Mouse (Mus musculus) midbrain, embryonic 11.5 days (tissue): ENCODE data around the gene Slc35a3. TPM values are rescaled to one million over a fixed set of nuclear protein-coding genes. Genes with fewer than 3 reads are reported as not detected.
A peak's percentile ranks its signal among the peaks of the same experiment; 100 is the strongest.

Experiments
- ATAC-seq: fragments of 200-750 bp; cut with Nextera tagmentation; 2 replicates; pipeline ENCODE4 v1.8.0; 2017; ENCODE audit warnings: moderate TSS enrichment, moderate library complexity; ENCODE audit not compliant: low FRiP score
- DNase-seq: peaks from one replicate; pipeline ENCODE4 v3.0.0; 2015; ENCODE audit warnings: low spot score; ENCODE audit errors: missing footprints
- H3K27ac ChIP-seq: fragments of 300-500 bp; sonication (generic); 2 replicates; pipeline ENCODE4 v1.5.1; 2014; ENCODE audit warnings: low read depth, low read length
- H3K27me3 ChIP-seq: fragments of 300-500 bp; sonication (generic); 2 replicates; pipeline ENCODE4 v1.6.1; 2014; ENCODE audit warnings: mild to moderate bottlenecking, low read length, moderate library complexity, mixed read lengths; ENCODE audit not compliant: control insufficient read depth, insufficient read depth
- H3K36me3 ChIP-seq: fragments of 300-500 bp; sonication (generic); 2 replicates; pipeline ENCODE4 v1.6.1; 2014; ENCODE audit warnings: mild to moderate bottlenecking, low read length, moderate library complexity, mixed read lengths; ENCODE audit not compliant: control insufficient read depth, insufficient read depth
- H3K4me1 ChIP-seq: fragments of 300-500 bp; sonication (generic); 2 replicates; pipeline ENCODE4 v1.6.1; 2014; ENCODE audit warnings: low read length; ENCODE audit not compliant: control insufficient read depth, insufficient read depth
- H3K4me2 ChIP-seq: fragments of 300-500 bp; sonication (generic); 2 replicates; pipeline ENCODE4 v1.6.1; 2014; ENCODE audit warnings: mild to moderate bottlenecking, moderate library complexity
- H3K4me3 ChIP-seq: fragments of 300-500 bp; sonication (generic); 2 replicates; pipeline ENCODE4 v1.5.1; 2014; ENCODE audit warnings: low read depth, low read length
- H3K9ac ChIP-seq: fragments of 300-500 bp; sonication (generic); 2 replicates; pipeline ENCODE4 v1.6.1; 2014; ENCODE audit warnings: low read length
- H3K9me3 ChIP-seq: fragments of 300-500 bp; sonication (generic); 2 replicates; pipeline ENCODE4 v1.6.1; 2016; ENCODE audit warnings: low read length; ENCODE audit not compliant: control insufficient read depth
- WGBS: fragments of 180-500 bp; shearing (Covaris S2); extraction: QIAGEN DNeasy Blood & Tissue Kit; methylation state at CpG from one replicate; pipeline ENCODE4 v1.1.7; 2014; 5-methylcytosine and 5-hydroxymethylcytosine counted together
- polyA plus RNA-seq: library from polyadenylated mRNA; unstranded; fragments of >200 nt; fragmentation: Nextera tagmentation; extraction: Ambion mirVana; gene quantifications from 2 replicates; pipeline ENCODE4 v1.2.1, GENCODE M21; 2014

Gene Slc35a3
- polyA plus RNA-seq, 1 experiment from 2014 or later: 8.2 TPM

DNA sequence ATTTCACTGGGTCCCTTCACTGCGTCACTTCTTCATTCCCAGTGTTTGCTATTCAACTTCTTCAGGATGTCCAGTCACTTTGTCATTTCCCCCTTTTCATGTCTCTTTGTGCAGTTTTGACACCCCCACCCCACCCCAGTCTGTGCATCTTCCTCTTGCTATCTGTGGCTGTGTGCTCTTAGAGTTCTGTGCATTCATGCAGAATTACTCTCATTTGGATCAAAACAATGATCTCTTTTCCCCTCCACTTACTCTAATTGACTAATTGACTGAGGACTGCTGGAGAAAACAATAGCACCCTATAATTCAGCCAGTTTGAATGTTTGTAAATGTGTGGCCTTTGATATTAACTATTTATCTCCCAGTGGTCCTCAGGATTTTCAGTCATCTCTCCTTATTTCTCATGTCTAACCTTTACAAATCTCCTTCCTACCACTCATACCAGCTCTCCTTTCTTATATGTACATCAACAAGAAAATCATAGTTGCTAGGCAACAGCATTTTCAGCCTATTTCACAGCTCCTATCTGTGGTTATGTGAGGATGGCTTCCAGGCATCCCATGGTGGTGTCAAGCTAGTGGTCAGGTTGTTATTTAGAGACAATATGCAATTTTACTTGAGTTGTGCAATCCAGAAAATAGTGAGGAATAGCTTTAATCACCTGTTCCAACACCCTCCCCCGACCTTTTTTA is 17.0 kb upstream of the Slc35a3 start:
- WGBS: 79% methylated on average over 2 of the region's 2 CpGs
- Histone ChIP-seq H3K9ac (no peak overlapping the region), H3K4me3 (no peak overlapping the region), H3K4me2 (no peak overlapping the region), H3K4me1 (no peaks in the 10 kb centered on the region), H3K36me3 (no peaks in the 10 kb centered on the region), H3K27me3 (no peaks in the 10 kb centered on the region), H3K9me3 (no peaks in the 10 kb centered on the region), H3K27ac (no peak overlapping the region)
- peak; percentile 75 for DNase-seq
- no peak for ATAC-seq

DNA sequence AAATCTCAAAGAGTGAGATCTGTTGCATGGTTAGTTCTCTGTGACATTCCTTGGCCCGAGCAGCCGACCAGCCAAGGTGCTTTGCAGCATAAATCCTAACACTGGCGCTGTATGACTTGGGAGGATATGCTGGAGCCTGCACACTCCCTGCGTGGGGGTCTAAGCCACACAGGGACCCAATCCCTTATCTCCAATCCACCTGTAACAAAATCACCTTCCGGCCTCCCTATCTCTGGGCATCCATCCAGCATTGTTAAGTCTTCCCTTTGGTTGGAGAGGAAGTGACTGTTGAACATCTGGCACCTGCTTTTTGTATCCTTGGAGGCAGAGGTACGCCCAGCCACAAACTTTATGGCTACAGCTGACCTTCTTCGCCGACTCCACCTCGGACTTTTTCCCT is 14.2 kb upstream of the Slc35a3 start:
- Histone ChIP-seq H3K9me3 (no peaks in the 10 kb centered on the region), H3K36me3 (no peaks in the 10 kb centered on the region), H3K27me3 (no peaks in the 10 kb centered on the region), H3K4me2 (no peak overlapping the region), H3K27ac (no peak overlapping the region), H3K9ac (no peak overlapping the region), H3K4me1 (no peaks in the 10 kb centered on the region), H3K4me3 (no peak overlapping the region)
- WGBS: 77% methylated on average over 9 of the region's 9 CpGs
- DNase-seq (no peak), ATAC-seq (no peak)

DNA sequence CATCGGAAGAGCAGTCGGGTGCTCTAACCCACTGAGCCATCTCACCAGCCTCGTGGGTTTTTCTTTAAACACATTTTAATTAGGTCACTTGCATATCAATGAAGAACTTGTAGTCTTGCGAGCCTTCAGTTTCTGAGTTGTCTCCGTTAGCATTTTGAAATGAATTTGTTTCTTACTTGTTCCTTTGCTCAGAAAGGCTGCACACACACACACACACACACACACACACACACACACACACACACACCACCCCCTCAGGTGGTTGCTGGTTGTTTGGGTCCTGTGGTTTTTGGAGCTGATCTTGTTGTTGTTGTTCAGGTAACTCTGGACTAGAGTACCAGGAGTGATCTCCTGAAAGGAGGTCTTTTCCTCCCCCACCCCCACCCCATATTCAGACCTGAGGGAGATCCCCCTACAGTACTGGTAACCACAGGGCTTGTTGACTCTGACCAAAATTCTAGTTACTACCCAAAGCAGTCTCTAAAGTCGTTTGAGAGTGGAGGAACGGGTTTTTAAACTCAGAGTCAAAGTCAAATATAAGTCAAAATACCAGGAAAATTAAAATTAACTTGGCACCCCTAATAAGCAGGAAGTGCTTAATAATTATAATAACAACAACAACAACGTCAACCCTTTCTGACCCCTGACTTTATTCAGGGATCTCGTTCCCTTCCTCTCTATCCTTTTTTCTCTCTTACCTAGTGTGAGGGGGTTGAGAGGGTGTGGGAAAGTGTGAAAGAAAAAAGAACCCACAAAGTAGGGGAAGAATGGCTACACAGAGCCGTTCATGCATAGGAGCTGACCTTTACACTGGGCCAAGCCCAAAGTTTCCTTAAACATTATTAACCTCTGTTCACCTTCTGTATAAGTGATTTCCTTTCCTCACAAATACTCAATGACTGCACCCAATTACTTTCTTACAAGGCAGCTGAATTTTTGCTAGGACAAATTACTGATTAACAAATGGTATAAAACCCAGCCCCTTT is 11.2 kb upstream of the Slc35a3 start:
- no peak for ATAC-seq
- Histone ChIP-seq H3K4me2 (no peak overlapping the region), H3K27ac (no peak overlapping the region), H3K36me3 (no peaks in the 10 kb centered on the region), H3K4me1 (no peaks in the 10 kb centered on the region), H3K9ac (no peak overlapping the region), H3K9me3 (no peaks in the 10 kb centered on the region), H3K4me3 (no peak overlapping the region), H3K27me3 (no peaks in the 10 kb centered on the region)
- DNase-seq: no peak
- WGBS: 55% methylated on average over 10 of the region's 10 CpGs

DNA sequence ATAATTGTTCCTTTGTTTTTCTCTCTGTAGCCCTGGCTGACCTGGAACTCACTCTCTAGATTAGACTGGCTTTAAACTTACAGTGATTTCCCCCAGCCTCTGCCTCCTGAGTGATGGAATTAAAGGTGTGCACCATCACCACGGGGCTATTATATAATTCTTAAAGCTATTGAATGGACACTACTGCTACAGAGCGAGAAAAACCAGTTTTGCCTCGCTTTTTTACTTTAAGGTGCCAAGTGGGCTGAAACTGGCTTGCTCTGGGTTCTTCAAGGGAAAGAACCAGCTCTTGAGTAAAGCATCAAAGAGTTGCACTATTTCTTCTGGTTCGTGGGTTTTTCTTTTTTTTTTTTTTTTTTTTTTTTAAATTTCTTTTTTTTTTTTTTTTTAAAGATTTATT is 10.3 kb upstream of the Slc35a3 start:
- no peak for DNase-seq
- Histone ChIP-seq H3K36me3 (no peaks in the 10 kb centered on the region), H3K4me2 (no peak overlapping the region), H3K4me1 (no peaks in the 10 kb centered on the region), H3K9me3 (no peaks in the 10 kb centered on the region), H3K27me3 (no peaks in the 10 kb centered on the region), H3K9ac (no peak overlapping the region), H3K27ac (no peak overlapping the region), H3K4me3 (no peak overlapping the region)
- 81% methylated on average over 4 of the region's 4 CpGs for WGBS
- ATAC-seq: no peak

DNA sequence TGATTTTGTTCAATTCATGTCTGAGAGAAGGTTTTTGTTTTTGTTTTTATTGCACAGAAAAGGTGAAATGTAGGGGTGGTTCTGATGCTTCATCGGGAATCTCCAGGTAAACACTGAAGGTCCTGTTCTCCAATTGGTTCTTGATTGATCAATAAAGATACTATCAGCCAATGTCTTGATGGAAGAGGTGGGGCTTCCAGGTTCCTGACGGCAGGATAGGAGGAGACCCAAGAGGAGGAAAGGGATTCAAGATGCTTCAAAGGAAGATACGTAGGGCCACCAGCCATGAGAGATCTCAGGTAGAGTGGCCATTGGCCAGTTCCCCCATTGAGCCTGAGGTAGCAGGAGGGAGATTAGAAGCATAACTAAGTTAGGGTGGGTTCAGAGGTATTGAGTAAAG is 6.3 kb upstream of the Slc35a3 start:
- Histone ChIP-seq H3K4me1 (no peaks in the 10 kb centered on the region), H3K36me3 (no peaks in the 10 kb centered on the region), H3K4me3 (no peak overlapping the region), H3K27me3 (no peaks in the 10 kb centered on the region), H3K4me2 (no peak overlapping the region), H3K9ac (no peak overlapping the region), H3K27ac (no peak overlapping the region), H3K9me3 (no peaks in the 10 kb centered on the region)
- 59% methylated on average over 3 of the region's 3 CpGs for WGBS
- no peak for DNase-seq
- ATAC-seq: no peak

DNA sequence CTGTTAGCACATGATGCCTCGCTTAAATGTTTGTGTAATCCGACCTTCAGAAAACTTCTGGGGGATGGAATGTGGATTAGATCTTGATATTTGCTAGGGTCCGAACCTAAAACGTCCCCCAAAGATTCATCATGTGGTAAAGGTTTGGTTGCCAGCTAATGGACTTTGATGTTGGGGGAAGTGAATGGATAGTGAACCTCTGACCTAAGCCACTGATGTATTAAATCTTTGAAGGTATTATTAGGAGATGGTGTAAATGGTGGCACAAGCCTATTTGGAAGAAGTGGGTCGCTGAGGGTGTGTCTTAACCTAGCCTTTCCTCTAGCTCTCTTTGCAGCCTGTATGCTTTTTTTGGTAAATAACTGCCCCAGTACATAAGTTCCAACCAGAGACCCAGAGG is 400 bp upstream of the Slc35a3 start:
- H3K4me3 ChIP-seq: no peak overlapping the region
- no peak overlapping the region; the same call in 1 of the 2 replicates for H3K4me2 ChIP-seq
- DNase-seq: peak; percentile 86

DNA sequence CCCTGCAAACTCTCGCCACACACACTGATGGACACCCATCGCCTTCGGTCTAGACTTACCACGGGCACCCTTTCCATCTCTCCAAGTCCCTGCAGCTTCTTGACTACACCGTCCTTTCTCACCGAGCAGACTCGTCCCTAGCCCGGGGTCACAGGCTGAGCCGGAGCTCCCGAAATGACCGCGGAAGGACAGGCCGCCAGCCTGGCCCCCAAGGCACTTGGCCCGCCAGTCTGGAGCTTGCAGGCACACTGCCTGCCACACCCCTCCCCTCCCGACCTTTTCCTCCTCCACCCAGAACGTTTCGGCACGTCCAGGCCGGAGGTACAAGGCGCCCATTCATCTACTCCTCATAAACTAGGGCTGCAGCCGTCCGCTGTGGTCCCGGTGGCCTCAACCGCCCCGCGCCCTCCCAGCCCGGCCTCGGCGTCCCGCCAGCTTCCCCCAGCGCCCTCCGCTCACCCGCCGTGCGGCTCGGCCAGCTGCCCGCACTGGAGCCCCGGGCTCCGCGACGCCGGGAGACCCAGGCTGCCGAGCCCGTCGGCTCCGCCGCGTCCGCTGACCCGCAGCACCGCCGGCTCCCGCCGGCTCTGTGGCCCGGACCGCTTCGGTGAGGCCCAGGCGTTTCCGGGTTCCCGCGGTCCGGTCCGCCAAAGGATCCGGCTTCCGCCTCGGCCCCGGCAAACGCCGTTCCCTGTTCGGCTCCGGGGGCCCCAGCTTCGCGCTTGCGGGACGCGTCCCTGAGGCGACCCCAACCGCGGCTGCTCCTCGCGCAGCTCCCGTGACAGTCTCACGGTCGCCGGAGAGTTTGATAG is 801 bp downstream of the Slc35a3 start:
- H3K27ac ChIP-seq: peak overlapping the region; percentile 35; the same call in 1 of the 2 replicates
- peak; percentile 89 for ATAC-seq
- H3K4me1 ChIP-seq: peaks cover 4% of the 10 kb centered on the region; the same call in 1 of the 2 replicates
- no peaks in the 10 kb centered on the region for H3K36me3 ChIP-seq
- H3K4me3 ChIP-seq: peak overlapping the region; percentile 85
- H3K9ac ChIP-seq: peak overlapping the region; percentile 91
- 0 out of 2 replicates have a peak, but pooled peaks cover 4% of the 10 kb centered on the region for H3K27me3 ChIP-seq
- under 1% methylated on average over 85 of the region's 85 CpGs for WGBS
- peak; percentile 97 for DNase-seq
- peak overlapping the region; percentile 79 for H3K4me2 ChIP-seq
- no peaks in the 10 kb centered on the region for H3K9me3 ChIP-seq

More for the DNA sequence above, 400 bp upstream of the Slc35a3 start:
- Histone ChIP-seq H3K9ac (no peak overlapping the region), H3K36me3 (no peaks in the 10 kb centered on the region), H3K27me3 (0 out of 2 replicates have a peak, but pooled peaks cover 4% of the 10 kb centered on the region), H3K4me1 (peaks cover 4% of the 10 kb centered on the region; the same call in 1 of the 2 replicates), H3K9me3 (no peaks in the 10 kb centered on the region), H3K27ac (no peak overlapping the region)
- WGBS: 41% methylated on average over 5 of the region's 5 CpGs
- ATAC-seq: no peak

DNA sequence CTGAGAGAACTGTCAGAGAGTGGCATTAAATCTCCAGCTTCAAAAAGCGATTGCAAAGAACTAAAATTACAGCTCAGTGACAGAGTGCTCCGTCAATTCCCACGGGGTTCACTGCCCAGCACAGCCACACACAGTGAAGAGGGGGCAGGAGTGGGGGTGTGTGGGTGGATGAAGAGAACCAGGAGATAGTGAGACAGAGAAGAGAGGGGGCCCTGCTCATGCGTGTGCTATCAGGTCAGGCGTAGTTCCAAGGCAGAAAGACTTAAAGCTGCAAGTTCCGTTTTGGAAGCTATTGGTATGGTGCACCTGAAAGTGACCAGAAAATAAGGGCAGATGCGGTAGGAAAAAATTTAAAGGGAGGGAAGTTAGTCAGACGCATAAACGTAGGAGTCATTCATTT is 1.7 kb downstream of the Slc35a3 start:
- ATAC-seq (no peak), DNase-seq (no peak)
- 65% methylated on average over 9 of the region's 9 CpGs for WGBS
- no peaks in the 10 kb centered on the region for H3K36me3 ChIP-seq
- H3K9ac ChIP-seq: no peak overlapping the region
- no peaks in the 10 kb centered on the region for H3K9me3 ChIP-seq
- H3K4me1 ChIP-seq: peaks cover 4% of the 10 kb centered on the region; the same call in 1 of the 2 replicates
- peak overlapping the region; percentile 79 for H3K4me2 ChIP-seq
- H3K4me3 ChIP-seq: peak overlapping the region; percentile 85
- H3K27ac ChIP-seq: no peak overlapping the region
- H3K27me3 ChIP-seq: 0 out of 2 replicates have a peak, but pooled peaks cover 4% of the 10 kb centered on the region
